Mouse (Mus musculus): Measurements from ENCODE around the gene Tia1. TPM values are rescaled to one million over a fixed set of nuclear protein-coding genes. Genes with fewer than 3 reads are reported as not detected.
A peak's percentile ranks its signal among the peaks of the same experiment; 100 is the strongest.

Tia1 gene
- polyA plus RNA-seq, 1 experiment from 2014 or later, result 333 TPM

- Histone ChIP-seq H3K4me2 (replicated peaks) (no peak overlapping the region), H3K27ac (no peak overlapping the region), H3K4me3 (no peak overlapping the region), H3K27me3 (replicated peaks) (no peaks in the 10 kb centered on the region), H3K9ac (no peak overlapping the region), H3K36me3 (no peaks in the 10 kb centered on the region), H3K4me1 (peaks cover 32% of the 10 kb centered on the region), H3K9me3 (no peaks in the 10 kb centered on the region)
- 86% methylated on average over 9 of the region's 9 CpGs for WGBS
- ATAC-seq (ENCODE audit: low FRiP score, low read depth), result no peak
These were observed 71.6 kb downstream of the Tia1 start for GRCm38 (mm10) chr6:86475462-86476167.

- Histone ChIP-seq H3K4me3 (no peak overlapping the region), H3K9ac (no peak overlapping the region), H3K4me1 (peaks cover 28% of the 10 kb centered on the region), H3K27me3 (replicated peaks) (no peaks in the 10 kb centered on the region), H3K27ac (no peak overlapping the region), H3K4me2 (replicated peaks) (no peak overlapping the region), H3K9me3 (no peaks in the 10 kb centered on the region), H3K36me3 (no peaks in the 10 kb centered on the region)
- WGBS, result 88% methylated on average over 5 of the region's 5 CpGs
- ATAC-seq (ENCODE audit: low FRiP score, low read depth), result no peak
These were observed 72.9 kb downstream of the Tia1 start for GRCm38 (mm10) chr6:86476931-86477330.

GRCm38 (mm10) chr6:86479311-86479710 lies 75.3 kb downstream of the Tia1 start:
- H3K9me3 ChIP-seq, result no peaks in the 10 kb centered on the region
- H3K9ac ChIP-seq, result no peak overlapping the region
- H3K27ac ChIP-seq, result no peak overlapping the region
- 58% methylated on average over 3 of the region's 3 CpGs for WGBS
- 0 out of 2 replicates have a peak overlapping the region, but pooled peaks have one; percentile 6 for H3K4me2 ChIP-seq (replicated peaks)
- H3K4me1 ChIP-seq, result peaks cover 22% of the 10 kb centered on the region
- no peak overlapping the region for H3K4me3 ChIP-seq
- H3K36me3 ChIP-seq, result no peaks in the 10 kb centered on the region
- no peaks in the 10 kb centered on the region for H3K27me3 ChIP-seq (replicated peaks)
- no peak for ATAC-seq (ENCODE audit: low FRiP score, low read depth)

DNA sequence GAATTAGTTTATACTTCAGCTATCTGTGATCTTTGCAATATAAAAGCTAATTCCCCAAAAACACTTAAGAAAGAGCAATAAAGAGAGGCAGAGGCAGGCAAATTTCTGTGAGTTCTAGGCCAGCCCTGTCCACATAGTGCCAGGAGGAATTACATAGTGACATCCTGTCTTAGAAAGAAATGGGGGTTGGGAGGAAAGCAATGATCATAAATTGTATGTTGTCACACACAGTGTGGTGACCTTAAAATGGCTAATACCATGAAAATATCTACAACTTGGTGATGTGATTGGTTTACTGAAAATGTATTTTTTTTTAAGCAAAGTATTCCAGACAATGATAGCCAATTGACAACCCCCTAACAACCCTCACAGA lies 75.8 kb downstream of the Tia1 start:
- 0 out of 2 replicates have a peak overlapping the region, but pooled peaks have one; percentile 43 for H3K27ac ChIP-seq
- H3K9me3 ChIP-seq, result no peaks in the 10 kb centered on the region
- ATAC-seq (ENCODE audit: low FRiP score, low read depth), result no peak
- H3K4me2 ChIP-seq (replicated peaks), result 0 out of 2 replicates have a peak overlapping the region, but pooled peaks have one; percentile 6
- H3K4me3 ChIP-seq, result no peak overlapping the region
- no peaks in the 10 kb centered on the region for H3K27me3 ChIP-seq (replicated peaks)
- H3K36me3 ChIP-seq, result no peaks in the 10 kb centered on the region
- peaks cover 22% of the 10 kb centered on the region for H3K4me1 ChIP-seq
- no peak overlapping the region for H3K9ac ChIP-seq

DNA sequence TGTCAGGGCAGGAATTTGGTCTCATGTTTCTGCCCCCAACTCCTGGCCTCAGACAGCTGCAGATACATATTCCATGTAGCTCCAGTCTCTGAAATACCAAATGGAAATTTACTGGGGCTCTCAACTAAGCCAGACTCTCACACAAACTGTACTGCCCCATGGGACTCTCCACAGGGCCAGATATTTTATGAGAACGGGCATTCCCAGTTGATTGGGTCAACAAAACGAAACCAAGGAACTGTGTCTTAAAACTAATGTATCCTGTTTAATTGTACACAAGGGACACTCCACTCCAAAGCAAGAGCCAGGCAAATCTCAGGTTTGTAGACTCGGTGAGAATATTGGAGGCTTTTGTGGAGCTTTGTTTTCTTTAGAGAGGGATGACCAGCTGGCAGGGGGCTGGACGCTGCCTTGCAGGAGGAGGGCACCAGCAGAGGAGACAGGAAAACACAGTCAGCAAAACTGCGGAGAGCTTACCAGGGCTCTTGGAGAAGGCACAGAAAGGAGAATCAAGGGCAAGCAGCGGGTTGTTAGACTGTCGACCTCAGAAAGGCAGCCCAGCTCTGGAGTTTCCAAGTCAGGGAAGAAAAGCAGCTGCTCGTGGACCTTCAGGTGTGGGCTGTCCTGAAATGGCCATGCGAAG lies 76.3 kb downstream of the Tia1 start:
- H3K9ac ChIP-seq, result no peak overlapping the region
- H3K36me3 ChIP-seq, result no peaks in the 10 kb centered on the region
- 38% methylated on average over 9 of the region's 9 CpGs for WGBS
- peaks cover 22% of the 10 kb centered on the region for H3K4me1 ChIP-seq
- H3K4me2 ChIP-seq (replicated peaks), result peak overlapping the region; percentile 27
- H3K27me3 ChIP-seq (replicated peaks), result no peaks in the 10 kb centered on the region
- ATAC-seq (ENCODE audit: low FRiP score, low read depth), result no peak
- H3K27ac ChIP-seq, result peak overlapping the region; percentile 43; the same call in 1 of the 2 replicates
- H3K9me3 ChIP-seq, result no peaks in the 10 kb centered on the region
- no peak overlapping the region for H3K4me3 ChIP-seq

DNA sequence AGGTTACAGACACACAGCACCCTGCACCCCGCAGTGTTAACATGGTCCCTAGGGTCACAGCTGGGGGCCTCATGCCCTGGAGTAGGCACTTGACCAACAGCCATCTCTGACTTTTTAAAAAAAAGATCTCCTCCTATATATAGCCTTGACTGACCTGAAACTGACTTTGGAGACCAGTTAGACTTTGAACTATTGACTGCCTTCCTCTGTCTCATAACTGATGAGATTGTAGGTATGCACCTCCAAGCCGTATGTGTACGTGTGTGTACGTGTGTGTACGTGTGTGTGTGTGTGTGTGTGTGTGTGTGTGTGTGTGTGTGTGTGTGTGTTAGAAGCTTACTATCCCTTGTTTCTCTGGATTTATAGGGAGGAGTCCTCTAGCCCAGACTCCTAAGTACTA lies 77.9 kb downstream of the Tia1 start:
- WGBS, result 98% methylated on average over 5 of the region's 5 CpGs
- Histone ChIP-seq H3K27ac (no peak overlapping the region), H3K4me1 (peaks cover 22% of the 10 kb centered on the region), H3K36me3 (no peaks in the 10 kb centered on the region), H3K27me3 (replicated peaks) (no peaks in the 10 kb centered on the region), H3K9ac (no peak overlapping the region), H3K4me3 (no peak overlapping the region), H3K4me2 (replicated peaks) (no peak overlapping the region), H3K9me3 (no peaks in the 10 kb centered on the region)
- ATAC-seq (ENCODE audit: low FRiP score, low read depth), result no peak

Other genes with a start within 250 kb of the Tia1 start
- 3.3 and 4.0 TPM in 2 replicates for gene Tgfa, start 209.0 kb upstream of the Tia1 start, polyA plus RNA-seq (2016; fragmentation: Nextera tagmentation; extraction: Ambion mirVana)
- 111 and 113 TPM in 2 replicates for gene Fam136a, start 38.6 kb upstream of the Tia1 start, polyA plus RNA-seq (2016; fragmentation: Nextera tagmentation; extraction: Ambion mirVana)
- gene Snrpg, start 32.9 kb upstream of the Tia1 start, polyA plus RNA-seq (2016; fragmentation: Nextera tagmentation; extraction: Ambion mirVana), result 483 and 530 TPM in 2 replicates
- 121 and 123 TPM in 2 replicates for gene Pcyox1, start 7.1 kb upstream of the Tia1 start, polyA plus RNA-seq (2016; fragmentation: Nextera tagmentation; extraction: Ambion mirVana)
- 0.37 TPM in 1 of 2 replicates, not detected in the other for gene Gm44790, start 22.4 kb downstream of the Tia1 start, polyA plus RNA-seq (2016; fragmentation: Nextera tagmentation; extraction: Ambion mirVana)
- gene C87436, start 34.2 kb downstream of the Tia1 start, polyA plus RNA-seq (2016; fragmentation: Nextera tagmentation; extraction: Ambion mirVana), result 25.1 and 27.8 TPM in 2 replicates
- gene Pcbp1, start 122.1 kb downstream of the Tia1 start, polyA plus RNA-seq (2016; fragmentation: Nextera tagmentation; extraction: Ambion mirVana), result 568 and 599 TPM in 2 replicates
- gene Asprv1, start 223.9 kb downstream of the Tia1 start, polyA plus RNA-seq (2016; fragmentation: Nextera tagmentation; extraction: Ambion mirVana), result 0.42 and 0.77 TPM in 2 replicates

Measured in neural tube, embryonic 12.5 days (tissue).